Mouse (Mus musculus) adrenal gland, postnatal 14 days (tissue): ENCODE measurements at regions not wholly inside any gene's neighbourhood (a gene's known extent, or its start where the extent isn't known, plus 50 kb on each side); places are given as distances from the start of the nearest gene placed in this dataset.
A peak's percentile ranks its signal among the peaks of the same experiment; 100 is the strongest.

Experiments used
- DNase-seq: peaks from one replicate; pipeline ENCODE4 v3.0.0; 2021; ENCODE audit warnings: mixed read lengths

DNA sequence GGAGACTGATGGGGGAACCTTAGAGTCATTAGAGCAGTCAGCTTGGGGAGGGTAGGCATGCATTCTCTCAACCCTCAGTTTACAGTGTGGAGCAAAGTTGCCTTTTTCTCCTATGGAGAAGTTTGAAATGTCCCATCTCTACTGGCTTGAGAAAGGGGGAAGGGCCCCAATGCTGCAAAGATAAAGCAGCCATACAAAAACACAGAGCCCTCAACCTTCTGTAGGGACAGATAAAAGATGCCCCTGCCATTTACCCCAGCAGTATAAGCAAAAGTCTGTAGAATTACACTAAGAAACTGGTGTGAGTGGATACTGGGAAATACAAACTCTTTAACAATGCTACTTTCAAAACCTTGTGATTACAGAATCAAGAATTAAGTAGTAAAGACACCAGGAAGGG lies 71.9 kb upstream of the Tmem215 start:
- DNase-seq, result no peak

- DNase-seq, result no peak
These were observed 81.8 kb upstream of the Tmem215 start for GRCm38 (mm10) chr4:40390183-40390582.

GRCm38 (mm10) chr4:40385284-40385683 lies 86.7 kb upstream of the Tmem215 start:
- no peak for DNase-seq

GRCm38 (mm10) chr4:40384704-40385103 lies 87.3 kb upstream of the Tmem215 start:
- no peak for DNase-seq

GRCm38 (mm10) chr4:40380309-40380708 lies 91.7 kb upstream of the Tmem215 start:
- no peak for DNase-seq

DNA sequence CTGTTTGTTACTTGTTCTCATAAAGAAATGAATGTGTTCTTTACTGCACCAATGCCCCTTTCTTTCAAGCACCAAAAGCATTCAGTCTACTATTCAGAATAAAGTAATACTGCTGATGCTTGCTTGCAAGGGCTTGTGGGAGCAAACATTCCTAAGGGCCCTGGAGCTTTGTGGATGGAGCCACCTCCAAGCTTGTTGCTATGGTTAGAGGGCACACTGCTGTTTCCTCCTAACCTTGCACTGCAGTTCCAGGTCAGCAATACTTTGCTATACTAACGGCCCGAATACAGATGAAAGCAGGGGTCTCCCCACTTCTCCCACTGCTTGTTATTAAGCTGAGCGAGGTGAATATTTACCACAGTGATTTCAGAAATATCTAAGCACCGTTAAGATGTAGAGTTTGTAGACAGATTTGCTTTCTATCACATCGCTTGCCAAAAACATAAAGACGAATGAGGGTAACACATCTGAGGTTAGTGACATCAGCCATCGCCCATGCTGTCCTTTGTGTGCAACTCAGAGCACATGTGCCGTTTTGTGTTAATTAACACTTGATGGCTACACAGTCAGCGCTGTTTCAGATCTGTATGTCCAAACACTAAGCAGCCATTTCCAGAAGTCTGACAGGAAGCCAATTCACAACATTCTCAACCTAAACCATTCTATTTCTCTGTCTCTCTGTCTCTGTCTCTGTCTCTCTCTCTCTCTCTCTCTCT lies 96.4 kb upstream of the Ndufb6 start:
- DNase-seq, result no peak

GRCm38 (mm10) chr4:40374213-40374612 lies 95.0 kb upstream of the Ndufb6 start:
- DNase-seq, result no peak

- DNase-seq, result no peak
These were observed 85.1 kb upstream of the Ndufb6 start for GRCm38 (mm10) chr4:40364329-40364728.

GRCm38 (mm10) chr4:40359307-40359706 lies 80.1 kb upstream of the Ndufb6 start:
- DNase-seq, result no peak

DNA sequence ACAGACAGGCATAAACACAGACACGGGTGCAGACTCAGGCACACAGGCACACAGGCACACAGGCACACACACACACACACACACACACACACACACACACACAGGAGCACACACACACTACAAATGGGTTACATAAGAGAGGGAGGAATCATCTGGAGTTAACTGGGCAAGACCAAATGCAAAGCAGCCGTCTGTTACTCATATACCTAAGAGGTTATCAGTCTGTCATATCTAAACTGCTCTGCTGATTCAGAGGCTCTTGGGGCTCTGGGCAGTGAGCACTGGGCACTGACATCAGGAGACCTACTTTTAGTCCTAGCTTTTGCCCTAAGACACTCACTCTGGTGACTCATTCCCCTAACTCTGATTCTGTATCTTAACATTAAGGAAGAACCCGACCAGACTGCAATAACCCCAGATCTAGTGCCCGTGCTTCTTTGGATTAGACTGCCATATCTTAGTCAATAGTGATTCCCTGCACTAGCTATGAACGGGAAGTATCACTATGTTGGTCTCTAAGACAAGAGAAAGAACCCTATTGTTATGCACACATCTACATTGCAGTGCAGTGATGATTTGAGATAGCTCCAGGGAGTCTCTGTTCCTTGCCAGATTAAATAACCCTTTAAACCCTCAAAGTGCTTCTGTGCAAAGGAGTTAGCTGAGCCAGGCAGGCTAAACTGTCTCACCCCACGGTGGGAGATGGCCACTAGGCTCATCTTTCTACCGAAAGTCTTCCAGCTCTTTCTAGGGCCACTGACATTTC lies 78.0 kb upstream of the Ndufb6 start:
- DNase-seq, result peak; percentile 3

DNA sequence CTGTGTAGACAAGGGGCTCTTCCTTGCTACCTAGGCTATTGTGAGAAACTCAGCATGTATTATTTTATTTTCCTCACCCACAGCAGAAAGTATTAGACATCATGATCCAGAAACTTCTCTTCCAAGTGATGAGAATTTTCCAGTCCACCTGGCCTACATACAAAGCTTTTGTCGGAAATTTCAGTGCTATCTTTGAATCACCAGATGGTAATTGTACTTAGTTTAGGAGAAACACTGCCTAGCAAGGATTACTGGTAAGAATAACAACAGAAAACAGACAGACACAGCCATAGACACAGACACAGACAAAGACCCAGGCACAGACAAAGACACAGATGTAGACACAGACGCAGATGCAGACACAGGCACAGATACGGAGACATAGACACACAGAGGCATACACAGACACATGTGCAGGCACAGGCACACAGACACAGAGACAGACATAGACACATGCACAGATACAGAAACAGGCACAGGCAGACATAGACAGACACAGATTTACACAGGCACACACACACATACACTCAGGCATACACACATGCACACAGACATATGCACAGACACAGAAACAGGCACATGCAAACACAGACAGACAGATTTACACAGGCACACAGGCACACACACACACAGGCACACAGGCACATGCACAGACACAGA lies 76.7 kb upstream of the Ndufb6 start:
- DNase-seq, result no peak

GRCm38 (mm10) chr4:40354456-40354855 lies 75.2 kb upstream of the Ndufb6 start:
- DNase-seq, result no peak

- DNase-seq, result no peak
These were observed 72.4 kb upstream of the Ndufb6 start for GRCm38 (mm10) chr4:40351648-40352047.

DNA sequence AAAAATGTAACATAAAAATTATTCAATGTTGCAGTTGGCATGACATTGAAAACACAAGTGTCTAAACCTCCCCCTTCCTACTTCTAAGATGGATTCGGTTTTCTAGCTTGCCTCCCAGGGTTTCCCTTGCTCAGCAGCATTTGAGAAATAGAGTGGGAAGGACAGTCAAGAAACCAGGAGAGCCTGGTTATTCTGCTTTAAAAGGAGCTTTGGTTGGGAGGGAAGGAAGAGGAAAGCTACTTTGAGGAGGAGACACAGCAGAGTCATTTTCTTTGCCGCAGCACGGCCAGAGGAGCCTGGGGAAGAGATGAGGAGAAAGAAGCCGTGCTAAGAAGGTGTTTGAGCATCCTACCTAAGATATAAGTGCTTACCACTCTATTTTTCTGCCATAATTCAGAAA lies 71.9 kb upstream of the Ndufb6 start:
- DNase-seq, result no peak

GRCm38 (mm10) chr4:40345847-40346246 lies 66.6 kb upstream of the Ndufb6 start:
- no peak for DNase-seq

DNA sequence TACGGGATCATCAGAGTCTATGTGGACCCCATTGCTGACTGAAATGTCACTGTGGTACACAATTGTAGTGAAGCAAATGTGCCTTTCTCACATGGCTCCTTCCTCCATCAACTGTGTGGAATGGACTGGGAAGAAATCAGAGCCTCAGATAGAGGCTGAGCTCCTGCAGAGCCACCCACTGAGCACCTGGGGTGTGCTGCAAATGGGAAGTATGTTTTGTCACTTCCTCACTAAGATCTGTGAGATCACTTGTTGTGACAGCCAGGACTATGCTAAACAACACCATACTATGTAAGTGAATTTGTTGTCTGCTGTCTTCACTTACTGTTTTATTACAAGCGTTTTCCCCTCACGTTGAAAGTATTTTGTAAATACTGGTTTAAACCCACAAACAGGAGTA lies 63.0 kb upstream of the Ndufb6 start:
- DNase-seq, result no peak

DNA sequence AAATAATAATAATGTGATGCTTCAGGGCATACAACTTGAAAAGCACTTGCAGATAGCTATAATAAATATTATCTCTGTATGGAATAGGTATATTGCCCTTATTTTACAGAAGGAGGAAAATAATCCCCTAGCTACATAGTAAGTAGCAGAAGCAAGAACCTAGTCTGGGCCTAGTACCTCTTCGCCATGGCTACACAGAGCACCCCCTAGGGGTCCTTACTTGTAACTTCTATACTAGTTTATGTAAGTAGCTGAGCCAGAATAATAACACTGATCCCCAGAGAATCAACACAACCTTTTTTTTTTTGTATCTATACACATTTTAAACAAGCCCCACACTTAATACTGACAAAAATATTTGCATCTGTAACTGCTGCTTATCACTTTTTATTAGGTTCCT lies 55.6 kb upstream of the Ndufb6 start:
- no peak for DNase-seq

DNA sequence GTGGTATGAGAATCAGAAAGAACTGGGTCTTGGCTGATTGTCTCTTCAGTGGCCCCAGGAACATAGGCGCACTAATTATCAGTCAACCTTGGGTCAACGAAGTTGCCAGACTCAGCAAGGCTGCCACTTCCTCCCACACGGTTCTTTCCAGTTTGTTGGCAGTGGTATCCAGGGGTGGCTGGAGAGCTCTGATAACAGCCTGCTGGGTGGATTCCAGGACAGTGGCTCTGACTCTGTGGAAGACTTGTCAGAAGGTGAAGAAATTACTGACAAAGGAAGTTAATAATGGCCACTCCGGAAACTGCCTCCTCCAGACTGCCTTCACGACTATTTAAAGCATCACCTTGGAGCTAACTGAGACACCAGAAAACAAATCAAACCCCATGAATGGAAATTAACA lies 50.5 kb upstream of the Ndufb6 start:
- DNase-seq, result no peak
